8 mouse cellular contexts compared by ENCODE assay signal in the genomic region with DNA sequence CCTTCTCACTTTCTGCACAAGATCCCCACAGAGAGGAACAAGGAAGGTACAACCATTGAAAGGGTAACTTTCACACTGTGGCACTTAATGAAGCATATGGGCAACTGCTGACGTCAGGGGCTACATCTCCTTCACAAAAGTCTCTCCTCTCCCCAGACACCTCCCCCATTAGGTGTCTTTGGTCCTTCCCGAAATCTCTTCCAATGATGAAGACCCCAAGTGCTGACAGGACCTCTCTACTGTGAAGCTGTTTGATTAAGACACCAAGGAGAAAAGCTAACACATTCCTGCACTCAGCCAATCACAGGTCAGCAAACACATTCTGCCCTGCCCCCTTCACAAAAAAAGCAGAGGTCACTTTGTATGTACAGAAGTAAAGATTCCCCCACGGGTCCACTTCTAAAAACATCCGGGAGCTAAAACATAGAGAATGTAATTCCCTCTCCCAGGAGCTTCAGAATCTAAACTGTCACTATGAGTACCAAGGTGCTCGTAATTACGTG.
DNase-seq lines count a peak whose midpoint lies in the region; ATAC-seq lines count a peak whose summit lies in the region.

No protein-coding gene starts in this region.

- ATAC-seq in kidney, embryonic 15.5 days (replicated peaks; ENCODE audit: low FRiP score), result no peak
- no peak for ATAC-seq in embryonic facial prominence, embryonic 12.5 days (ENCODE audit: insufficient number of reproducible peaks, insufficient read depth, low FRiP score, low TSS enrichment)
- no peak for ATAC-seq in intestine, embryonic 14.5 days (replicated peaks; ENCODE audit: low FRiP score, low TSS enrichment, low read depth)
- no peak for ATAC-seq in neural tube, embryonic 12.5 days (ENCODE audit: low FRiP score, low read depth)

- peaks cover 48% of the 10 kb centered on the region for H3K27me3 ChIP-seq in kidney, embryonic 15.5 days
- H3K27me3 ChIP-seq in embryonic facial prominence, embryonic 12.5 days, result no peaks in the 10 kb centered on the region
- no peaks in the 10 kb centered on the region; the same call in 1 of the 2 replicates for H3K27me3 ChIP-seq in intestine, embryonic 14.5 days (replicated peaks; ENCODE audit: control insufficient read depth, insufficient read depth, low read length)
- H3K27me3 ChIP-seq in neural tube, embryonic 12.5 days (replicated peaks), result peaks cover 18% of the 10 kb centered on the region

- no peak for DNase-seq in kidney, postnatal 14 days
- DNase-seq in intestine, embryonic 14.5 days (ENCODE audit: low spot score), result no peak
- DNase-seq in layer of hippocampus, adult 18-20 months (ENCODE audit: low spot score in 2 of 2), result no peak
- no peak for DNase-seq in cerebellum, postnatal 36 days
- DNase-seq in adrenal gland, adult 8-10 months, result no peak

- no peak overlapping the region for H3K27ac ChIP-seq in kidney, embryonic 15.5 days
- H3K27ac ChIP-seq in embryonic facial prominence, embryonic 12.5 days, result no peak overlapping the region
- no peak overlapping the region for H3K27ac ChIP-seq in intestine, embryonic 14.5 days (ENCODE audit: low read depth)
- H3K27ac ChIP-seq in neural tube, embryonic 12.5 days, result no peak overlapping the region

- H3K9me3 ChIP-seq in kidney, embryonic 15.5 days (replicated peaks), result no peaks in the 10 kb centered on the region
- H3K9me3 ChIP-seq in embryonic facial prominence, embryonic 12.5 days, result no peaks in the 10 kb centered on the region
- no peaks in the 10 kb centered on the region for H3K9me3 ChIP-seq in intestine, embryonic 14.5 days (ENCODE audit: control insufficient read depth, low read length)
- H3K9me3 ChIP-seq in neural tube, embryonic 12.5 days, result no peaks in the 10 kb centered on the region

- peaks cover 25% of the 10 kb centered on the region for H3K4me1 ChIP-seq in kidney, embryonic 15.5 days
- H3K4me1 ChIP-seq in embryonic facial prominence, embryonic 12.5 days, result peaks cover 13% of the 10 kb centered on the region
- peaks cover 9% of the 10 kb centered on the region for H3K4me1 ChIP-seq in intestine, embryonic 14.5 days (replicated peaks; ENCODE audit: control insufficient read depth, insufficient read depth, low read length)
- peaks cover 16% of the 10 kb centered on the region for H3K4me1 ChIP-seq in neural tube, embryonic 12.5 days

- peak overlapping the region; percentile 93 for H3K4me3 ChIP-seq in kidney, embryonic 15.5 days (replicated peaks)
- peak overlapping the region; percentile 79 for H3K4me3 ChIP-seq in embryonic facial prominence, embryonic 12.5 days
- H3K4me3 ChIP-seq in intestine, embryonic 14.5 days (ENCODE audit: low read depth, low read length), result peak overlapping the region; percentile 87
- H3K4me3 ChIP-seq in neural tube, embryonic 12.5 days, result peak overlapping the region; percentile 61; the same call in 1 of the 2 replicates

- peak overlapping the region; percentile 91 for H3K4me2 ChIP-seq in kidney, embryonic 15.5 days
- H3K4me2 ChIP-seq in embryonic facial prominence, embryonic 12.5 days (replicated peaks), result peak overlapping the region; percentile 96
- H3K4me2 ChIP-seq in intestine, embryonic 14.5 days (ENCODE audit: low read length), result peak overlapping the region; percentile 97
- peak overlapping the region; percentile 99 for H3K4me2 ChIP-seq in neural tube, embryonic 12.5 days (replicated peaks)

- H3K36me3 ChIP-seq in kidney, embryonic 15.5 days, result no peaks in the 10 kb centered on the region
- no peaks in the 10 kb centered on the region for H3K36me3 ChIP-seq in embryonic facial prominence, embryonic 12.5 days
- no peaks in the 10 kb centered on the region for H3K36me3 ChIP-seq in intestine, embryonic 14.5 days (ENCODE audit: control insufficient read depth, insufficient read depth, low read length)
- H3K36me3 ChIP-seq in neural tube, embryonic 12.5 days, result no peaks in the 10 kb centered on the region

- 3% methylated on average over 6 of the region's 6 CpGs for WGBS in kidney, embryonic 15.5 days
- WGBS in embryonic facial prominence, embryonic 12.5 days, result 6% methylated on average over 6 of the region's 6 CpGs
- WGBS in intestine, embryonic 14.5 days, result 7% methylated on average over 6 of the region's 6 CpGs
- 3% methylated on average over 6 of the region's 6 CpGs for whole genome bisulfite sequencing in neural tube, embryonic 12.5 days

- H3K9ac ChIP-seq in kidney, embryonic 15.5 days, result peak overlapping the region; percentile 82; the same call in 1 of the 2 replicates
- peak overlapping the region; percentile 80 for H3K9ac ChIP-seq in embryonic facial prominence, embryonic 12.5 days
- H3K9ac ChIP-seq in intestine, embryonic 14.5 days (ENCODE audit: low read length), result no peak overlapping the region
- no peak overlapping the region for H3K9ac ChIP-seq in neural tube, embryonic 12.5 days

Comparison
In these comparisons a context has a peak if more than half of its experiments do, and no peak if none do; other contexts are left out.
1. H3K9ac ChIP-seq: peak in kidney, embryonic 15.5 days (single experiment) and embryonic facial prominence, embryonic 12.5 days (single experiment); none in intestine, embryonic 14.5 days (single experiment) and neural tube, embryonic 12.5 days (single experiment).
2. Peak in every context shown above with its lines, with median percentiles within 50 percentile points of each other: H3K4me2 ChIP-seq and H3K4me3 ChIP-seq.